Mouse (Mus musculus) spleen, adult 2 months (tissue): ENCODE measurements around the gene Lca5l.

ENCODE experiments used
- CTCF ChIP-seq: fragments of 200-500 bp; IDR thresholded peaks from 2 replicates; pipeline ENCODE4 v1.5.1; 2011; ENCODE audit warnings: mild to moderate bottlenecking, inconsistent platforms; ENCODE audit not compliant: insufficient read depth, insufficient read length, insufficient replicate concordance; ENCODE audit errors: extremely low read depth
- POLR2A ChIP-seq: fragments of 200-500 bp; IDR thresholded peaks from 2 replicates; pipeline ENCODE4 v1.6.1; 2011; ENCODE audit warnings: low read depth, low read length, inconsistent platforms

GRCm38 (mm10) chr16:96221491-96221890, 29.4 kb upstream of the Lca5l start:
- TF ChIP-seq CTCF (no peak), POLR2A (no peak)
